Mouse (Mus musculus) embryonic facial prominence, embryonic 10.5 days (tissue): ENCODE measurements at regions not wholly inside any gene's neighbourhood (a gene's known extent, or its start where the extent isn't known, plus 50 kb on each side); places are given as distances from the start of the nearest gene placed in this dataset.

Source experiments
- DNase-seq: peaks from one replicate; pipeline ENCODE4 v3.0.0-alpha.2; 2017; ENCODE audit warnings: low spot score
- H3K27ac ChIP-seq: fragments of 300-500 bp; sonication (generic); replicated peaks from 2 replicates; pipeline ENCODE4 v1.5.1; 2016; ENCODE audit warnings: mild to moderate bottlenecking
- H3K27me3 ChIP-seq: fragments of 300-500 bp; sonication (generic); replicated peaks from 2 replicates; pipeline ENCODE4 v1.6.1; 2016; ENCODE audit warnings: low read depth, mild to moderate bottlenecking; ENCODE audit not compliant: poor library complexity, severe bottlenecking
- H3K36me3 ChIP-seq: fragments of 300-500 bp; sonication (generic); replicated peaks from 2 replicates; pipeline ENCODE4 v1.6.1; 2016; ENCODE audit warnings: mild to moderate bottlenecking, moderate library complexity
- H3K4me1 ChIP-seq: fragments of 300-500 bp; sonication (generic); 2 replicates; pipeline ENCODE4 v1.6.1; 2016
- H3K4me3 ChIP-seq: fragments of 300-500 bp; sonication (generic); 2 replicates; pipeline ENCODE4 v1.5.1; 2016; ENCODE audit warnings: mild to moderate bottlenecking, moderate library complexity
- H3K9me3 ChIP-seq: fragments of 300-500 bp; sonication (generic); 2 replicates; pipeline ENCODE4 v1.6.1; 2016; ENCODE audit warnings: mild to moderate bottlenecking
- WGBS: fragments of 180-500 bp; shearing (Covaris S2); methylation state at CpG from one replicate; pipeline ENCODE4 v1.1.7; 2016; 5-methylcytosine and 5-hydroxymethylcytosine counted together

- 5% methylated on average over 8 of the region's 8 CpGs for WGBS
- Histone ChIP-seq H3K4me3 (peak overlapping the region; percentile 21; the same call in 1 of the 2 replicates), H3K27me3 (no peaks in the 10 kb centered on the region), H3K4me1 (peaks cover 35% of the 10 kb centered on the region), H3K9me3 (no peaks in the 10 kb centered on the region), H3K27ac (no peak overlapping the region; the same call in 1 of the 2 replicates), H3K36me3 (no peaks in the 10 kb centered on the region)
- DNase-seq, result peak; percentile 57
Measured at GRCm38 (mm10) chr16:73096091-73097083, 788.3 kb downstream of the Robo1 start.
